Mouse (Mus musculus): ENCODE results near the gene Dhodh. TPM values are rescaled to one million over a fixed set of nuclear protein-coding genes. Genes with fewer than 3 reads are reported as not detected.

Dhodh gene
- total RNA-seq, 2 experiments from 2014 or later = 14.0 to 18.6 TPM

DNA sequence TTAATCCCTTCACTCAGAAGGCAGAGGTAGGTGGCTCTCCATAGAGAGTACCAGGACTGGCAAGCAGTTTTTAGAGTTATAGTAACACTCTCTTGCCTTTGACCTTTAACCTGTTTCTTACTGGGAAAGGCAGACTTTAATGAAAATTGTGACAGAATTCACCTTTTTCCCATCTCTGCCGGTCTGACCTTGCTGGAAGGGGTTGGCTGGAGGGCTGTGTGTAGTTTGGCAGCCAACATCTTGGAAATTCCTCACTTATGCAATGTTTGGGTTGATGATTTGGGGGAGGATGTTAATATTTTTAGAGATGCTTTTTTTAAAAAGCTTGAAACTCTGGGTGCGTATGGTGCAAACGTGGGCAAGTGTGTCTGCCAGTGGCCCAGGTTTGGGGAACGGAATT is 24.2 kb downstream of the Dhodh start:
- no peak for TF ChIP-seq CTCF (IDR thresholded peaks at IDR 0.05)

DNA sequence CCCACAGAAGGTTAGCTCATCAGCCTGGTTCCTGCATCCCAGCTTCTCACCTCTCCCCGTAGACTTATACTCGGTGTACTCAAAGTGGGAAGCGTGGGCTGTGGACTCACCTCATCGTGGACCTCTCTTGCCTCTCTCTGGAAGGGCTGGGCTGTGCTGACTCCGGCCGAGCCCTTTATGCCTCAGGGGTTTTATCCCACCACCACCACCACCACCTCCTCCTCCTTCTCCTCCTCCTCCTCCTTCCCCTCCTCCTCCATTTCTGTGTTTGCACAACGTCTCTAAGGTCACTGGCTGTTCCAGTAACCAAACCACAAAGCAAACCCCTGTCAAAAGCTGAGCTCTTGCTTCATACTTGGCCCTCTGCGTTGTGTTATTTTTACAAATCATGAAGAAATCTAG is 29.6 kb downstream of the Dhodh start, which contains the start of gene Hp:
Gene Hp (minus strand): TSS at position 273 of the 402 bp plus-strand sequence.
- intact Hi-C loops (cut with DNase I) = no loop called here
- Histone ChIP-seq H3K27ac (no peak within 1 kb of the TSS), H3K4me3 (no peak within 1 kb of the TSS)
- no peak for DNase-seq (ENCODE audit: extremely low spot score in 1 of 2, low spot score in 2 of 2)
- TF ChIP-seq CTCF (IDR thresholded peaks at IDR 0.05) = no peak

More for the DNA sequence above, 24.2 kb downstream of the Dhodh start:
- Histone ChIP-seq H3K27ac (no peak overlapping the region), H3K4me3 (no peak overlapping the region)
- no peak for DNase-seq (ENCODE audit: extremely low spot score in 1 of 2, low spot score in 2 of 2)
- intact Hi-C loops (cut with DNase I) = no loop called here

GRCm38 (mm10) chr8:109576311-109576710 is 32.2 kb downstream of the Dhodh start:
- no peak overlapping the region for H3K27ac ChIP-seq
- TF ChIP-seq CTCF (IDR thresholded peaks at IDR 0.05) = no peak
- intact Hi-C loops (cut with DNase I) = no loop called here
- DNase-seq (ENCODE audit: extremely low spot score in 1 of 2, low spot score in 2 of 2) = no peak
- H3K4me3 ChIP-seq = no peak overlapping the region

- no peak for DNase-seq (ENCODE audit: extremely low spot score in 1 of 2, low spot score in 2 of 2)
- no peak for TF ChIP-seq CTCF (IDR thresholded peaks at IDR 0.05)
- intact Hi-C loops (cut with DNase I) = no loop called here
- H3K27ac ChIP-seq = no peak overlapping the region
- H3K4me3 ChIP-seq = no peak overlapping the region
Measured at GRCm38 (mm10) chr8:109571139-109571538, 37.3 kb downstream of the Dhodh start.

DNA sequence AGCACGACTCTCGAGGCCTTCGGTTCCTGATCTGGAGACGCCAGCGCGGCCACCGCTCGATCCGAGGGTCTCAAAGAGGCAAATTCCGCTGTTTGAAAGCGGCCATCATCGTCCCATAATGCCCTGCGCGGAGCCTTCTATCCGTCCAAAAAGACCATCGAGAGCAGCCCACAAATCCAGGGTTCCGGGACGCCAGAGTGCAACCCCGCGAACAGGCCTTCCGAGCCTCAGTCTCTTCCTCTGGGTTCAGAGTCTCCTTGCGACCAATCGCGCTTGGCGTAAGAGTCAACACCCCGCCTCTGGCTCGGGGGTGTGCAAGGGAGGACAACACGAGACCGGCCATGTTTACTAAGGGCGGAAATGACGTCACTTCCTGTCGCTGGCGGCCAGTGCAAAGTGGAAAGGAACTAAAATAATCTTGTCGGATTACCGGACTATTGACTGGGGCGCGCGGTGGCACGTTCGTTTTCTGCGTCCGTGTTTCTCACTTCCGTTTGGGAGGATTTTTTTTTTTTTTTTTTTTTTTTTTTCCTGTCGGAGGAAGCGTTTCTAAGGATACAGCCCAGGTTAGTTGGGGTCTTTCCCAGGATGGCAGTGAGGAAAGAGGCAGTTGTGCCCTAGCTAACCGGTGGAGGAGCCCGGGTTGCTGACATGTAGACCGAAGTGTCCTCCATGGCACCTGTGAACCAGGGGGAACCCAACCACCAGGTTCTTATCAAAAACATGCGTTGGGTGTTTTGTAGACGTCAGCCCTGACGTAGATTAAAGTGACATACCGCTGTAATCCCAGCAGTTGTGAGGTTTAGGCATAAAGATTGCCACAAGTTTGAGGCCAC is 42.8 kb downstream of the Dhodh start, which contains the start of the genes Dhx38 and Txnl4b:
Gene Dhx38 (minus strand): TSS at position 364 of the 836 bp plus-strand sequence.
Gene Txnl4b (plus strand): TSS at position 395 of the 836 bp plus-strand sequence.
- intact Hi-C loops (cut with DNase I) = loop anchor here (1.0 kb wide), 3 partner anchors 43 to 1977 kb away; partner anchors contain the start of genes Ap1g1, Dhodh and Psmd7
- no peak for TF ChIP-seq CTCF (IDR thresholded peaks at IDR 0.05)
- peak within 1 kb of the TSS; percentile 93 for H3K27ac ChIP-seq
- peak within 1 kb of the TSS; percentile 65 for H3K4me3 ChIP-seq
- peak; percentile 98 to 99 for DNase-seq (ENCODE audit: extremely low spot score in 1 of 2, low spot score in 2 of 2)

DNA sequence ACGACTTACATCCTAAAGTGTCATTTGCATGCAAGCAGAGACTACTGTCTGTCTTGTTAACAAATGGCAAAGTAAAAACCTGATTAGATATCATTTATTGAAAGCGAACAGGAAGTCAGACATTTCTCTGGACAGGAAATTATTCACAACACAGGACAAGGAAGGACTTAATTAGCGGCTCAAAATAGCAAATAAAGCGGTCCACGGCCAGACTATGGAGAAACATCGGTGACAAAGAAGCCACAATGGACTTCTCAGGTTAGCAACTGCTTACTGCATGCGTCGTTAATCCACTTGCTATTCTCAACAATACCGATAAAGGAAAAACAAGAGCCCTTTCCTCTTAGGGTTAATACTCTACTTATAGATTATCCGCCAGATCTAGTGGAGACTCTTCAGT is 43.7 kb downstream of the Dhodh start:
- intact Hi-C loops (cut with DNase I) = loop anchor here (1.0 kb wide), 3 partner anchors 44 to 1976 kb away; partner anchors contain the start of genes Ap1g1, Dhodh and Psmd7
- TF ChIP-seq CTCF (IDR thresholded peaks at IDR 0.05) = no peak
- no peak for DNase-seq (ENCODE audit: extremely low spot score in 1 of 2, low spot score in 2 of 2)
- peak overlapping the region; percentile 93; the same call in 1 of the 2 replicates for H3K27ac ChIP-seq
- H3K4me3 ChIP-seq = peak overlapping the region; percentile 65

DNA sequence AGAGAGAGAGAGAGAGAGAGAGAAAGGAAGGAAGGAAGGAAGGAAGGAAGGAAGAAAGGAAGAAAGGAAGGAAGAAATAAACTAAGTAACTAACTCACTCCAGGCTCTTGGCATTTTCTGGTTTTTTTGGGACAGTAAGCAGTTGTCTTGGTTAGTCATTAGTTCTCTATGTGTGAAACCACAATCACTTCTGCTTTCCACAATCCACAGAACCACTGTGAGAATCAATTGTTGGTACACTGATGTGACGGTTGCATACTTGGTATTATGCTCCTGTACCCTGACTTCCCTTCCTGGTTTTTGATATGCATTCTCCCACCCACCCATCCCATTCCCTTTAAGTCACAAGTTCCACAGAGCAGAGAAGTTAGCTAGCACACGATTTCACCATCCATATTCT is 44.6 kb downstream of the Dhodh start:
- no peak for TF ChIP-seq CTCF (IDR thresholded peaks at IDR 0.05)
- Histone ChIP-seq H3K27ac (no peak overlapping the region), H3K4me3 (no peak overlapping the region)
- intact Hi-C loops (cut with DNase I) = no loop called here
- DNase-seq (ENCODE audit: extremely low spot score in 1 of 2, low spot score in 2 of 2) = no peak

DNA sequence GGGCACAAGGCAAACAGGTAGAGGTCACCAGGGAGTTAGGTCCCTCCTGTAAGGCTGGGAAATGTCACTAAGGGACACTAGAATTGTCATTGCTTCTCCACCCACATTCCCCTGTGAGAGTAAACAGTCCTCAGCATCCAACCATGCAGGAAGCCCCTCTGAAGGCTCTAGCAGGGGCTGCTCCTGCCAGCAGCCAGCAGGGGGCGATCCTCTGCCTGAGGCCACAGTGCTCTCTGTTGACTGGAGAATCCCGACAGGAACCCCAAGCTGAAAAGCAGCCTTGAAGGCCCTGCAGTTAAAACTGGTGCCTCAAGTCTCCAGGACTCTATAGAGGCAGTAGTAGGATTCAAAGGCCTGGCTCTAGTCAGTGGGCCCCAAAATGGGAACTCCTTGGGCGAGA is 56.8 kb downstream of the Dhodh start:
- intact Hi-C loops (cut with DNase I) = no loop called here
- no peak overlapping the region for H3K4me3 ChIP-seq
- DNase-seq (ENCODE audit: extremely low spot score in 1 of 2, low spot score in 2 of 2) = no peak
- peak; percentile 68 for TF ChIP-seq CTCF (IDR thresholded peaks at IDR 0.05)
- no peak overlapping the region for H3K27ac ChIP-seq

DNA sequence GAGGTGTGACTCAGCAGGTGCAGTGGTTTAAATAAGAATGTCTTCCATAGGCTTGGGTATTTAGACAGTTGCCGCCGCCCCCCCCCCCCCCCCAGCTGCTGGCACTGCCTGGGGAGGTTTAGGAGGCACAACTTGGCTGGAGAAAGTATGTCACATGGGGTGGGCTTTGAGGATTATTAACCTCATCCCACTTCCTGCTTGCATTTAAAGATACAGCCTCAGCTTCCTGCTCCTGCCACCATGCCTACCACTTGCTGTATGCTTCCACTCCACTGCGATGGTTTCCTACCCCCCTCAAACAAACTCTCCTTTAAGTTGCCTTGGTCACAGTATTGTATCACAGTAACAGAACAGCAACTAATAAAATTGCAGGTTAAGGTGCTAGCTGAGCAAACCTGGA is 64.4 kb downstream of the Dhodh start:
- no peak for TF ChIP-seq CTCF (IDR thresholded peaks at IDR 0.05)
- H3K4me3 ChIP-seq = no peak overlapping the region
- intact Hi-C loops (cut with DNase I) = no loop called here
- H3K27ac ChIP-seq = peak overlapping the region; percentile 76
- no peak for DNase-seq (ENCODE audit: extremely low spot score in 1 of 2, low spot score in 2 of 2)

DNA sequence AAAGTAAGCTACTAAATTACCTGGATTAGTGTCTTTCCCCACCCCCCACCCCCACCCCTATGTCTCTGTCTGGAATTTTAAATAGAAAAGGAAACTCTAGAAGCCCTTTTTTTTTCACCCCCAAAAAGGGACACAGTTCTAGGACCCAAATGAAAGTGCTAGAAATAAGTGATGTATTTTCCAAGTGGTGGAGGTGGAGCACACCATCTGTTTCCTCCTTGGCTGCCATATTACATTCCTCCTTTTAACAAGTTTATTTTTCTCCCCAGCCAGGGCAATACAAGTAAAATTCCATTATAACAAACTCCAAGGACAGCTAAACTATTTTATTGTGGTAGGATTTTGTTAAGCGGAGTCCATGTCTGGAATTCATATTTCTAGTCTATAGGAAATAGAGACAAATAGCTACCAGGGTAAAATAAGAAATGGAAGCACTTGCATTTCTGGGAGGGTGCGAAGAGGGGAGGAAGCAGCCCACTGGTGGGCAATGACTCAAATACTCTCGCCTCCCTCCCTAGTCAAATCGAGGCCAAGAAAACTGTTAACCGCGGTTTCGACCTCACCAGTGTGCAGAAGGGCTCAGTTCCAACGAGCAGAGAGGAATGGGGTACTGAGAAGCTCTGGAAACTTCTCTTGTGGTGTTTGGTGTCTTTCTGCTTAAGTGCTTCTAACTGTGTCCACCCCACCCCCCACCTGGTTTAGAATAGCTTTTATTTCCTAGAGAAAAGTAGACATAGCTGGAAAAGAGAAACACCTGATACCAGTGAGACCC is 65.5 kb downstream of the Dhodh start:
- TF ChIP-seq CTCF (IDR thresholded peaks at IDR 0.05) = no peak
- Histone ChIP-seq H3K27ac (peak overlapping the region; percentile 85), H3K4me3 (no peak overlapping the region)
- intact Hi-C loops (cut with DNase I) = loop anchor here (2.0 kb wide), 2 partner anchors 48 to 180 kb away; partner anchors contain the start of gene Pmfbp1
- no peak for DNase-seq (ENCODE audit: extremely low spot score in 1 of 2, low spot score in 2 of 2)

- Histone ChIP-seq H3K4me3 (no peak overlapping the region), H3K27ac (peak overlapping the region; percentile 85)
- intact Hi-C loops (cut with DNase I) = loop anchor here (2.0 kb wide), 2 partner anchors 47 to 179 kb away; partner anchors contain the start of gene Pmfbp1
- TF ChIP-seq CTCF (IDR thresholded peaks at IDR 0.05) = no peak
- no peak for DNase-seq (ENCODE audit: extremely low spot score in 1 of 2, low spot score in 2 of 2)
Measured at GRCm38 (mm10) chr8:109542165-109542564, 66.3 kb downstream of the Dhodh start.

Other genes with a start within 250 kb of the Dhodh start
- under 1 TPM; 0.32 to 0.42 TPM for gene Pmfbp1, start 114.6 kb downstream of the Dhodh start, total RNA-seq (2021)
- gene Dhx38, start 42.8 kb downstream of the Dhodh start, total RNA-seq (2021) = 10 to 100 TPM; 31.0 to 31.1 TPM
- 10 to 100 TPM; 14.8 to 16.2 TPM for gene Txnl4b, start 42.8 kb downstream of the Dhodh start, total RNA-seq (2021)
- gene Hp, start 29.5 kb downstream of the Dhodh start, total RNA-seq (2021) = not detected
- under 1 TPM; 0.68 to 0.91 TPM for gene Pkd1l3, start 5.8 kb upstream of the Dhodh start, total RNA-seq (2021)
- 10 to 100 TPM; 70.0 to 72.1 TPM for gene Ist1, start 84.6 kb upstream of the Dhodh start, total RNA-seq (2021)
- 10 to 100 TPM; 41.7 to 46.5 TPM for gene Zfp821, start 96.9 kb upstream of the Dhodh start, total RNA-seq (2021)
- gene Atxn1l, start 129.1 kb upstream of the Dhodh start, total RNA-seq (2021) = 10 to 100 TPM; 34.8 to 39.1 TPM
- gene Ap1g1, start 169.9 kb upstream of the Dhodh start, total RNA-seq (2021) = 10 to 100 TPM; 80.8 to 85.0 TPM